Mouse (Mus musculus) lung, embryonic 16.5 days (tissue): Measurements from ENCODE around the gene Olfr539. TPM values are rescaled to one million over a fixed set of nuclear protein-coding genes. Genes with fewer than 3 reads are reported as not detected.
"Not testable (repeated sequence)": the region's sequence is repeated elsewhere in the genome, so short reads cannot be mapped to it uniquely, and the experiment has no call there.

ENCODE experiments used
- ATAC-seq: fragments of 200-750 bp; cut with Nextera tagmentation; 2 replicates; pipeline ENCODE4 v1.8.0; 2017; ENCODE audit warnings: low read depth, mild to moderate bottlenecking, moderate library complexity
- H3K27ac ChIP-seq: fragments of 300-500 bp; sonication (generic); 2 replicates; pipeline ENCODE4 v1.5.1; 2014; ENCODE audit warnings: mild to moderate bottlenecking, control low read depth, low read length
- H3K27me3 ChIP-seq: fragments of 300-500 bp; sonication (generic); 2 replicates; pipeline ENCODE4 v1.6.1; 2014; ENCODE audit warnings: low read depth, low read length, mixed read lengths; ENCODE audit not compliant: control insufficient read depth, insufficient read depth
- H3K36me3 ChIP-seq: fragments of 300-500 bp; sonication (generic); 2 replicates; pipeline ENCODE4 v1.6.1; 2014; ENCODE audit warnings: low read length; ENCODE audit not compliant: control insufficient read depth, insufficient read depth
- H3K4me1 ChIP-seq: fragments of 300-500 bp; sonication (generic); replicated peaks from 2 replicates; pipeline ENCODE4 v1.6.1; 2014; ENCODE audit warnings: low read length, mixed read lengths; ENCODE audit not compliant: control insufficient read depth, insufficient read depth
- H3K4me2 ChIP-seq: fragments of 300-500 bp; sonication (generic); 2 replicates; pipeline ENCODE4 v1.6.1; 2014; ENCODE audit warnings: low read depth, low read length, control low read depth
- H3K4me3 ChIP-seq: fragments of 300-500 bp; sonication (generic); 2 replicates; pipeline ENCODE4 v1.5.1; 2014; ENCODE audit warnings: mild to moderate bottlenecking, low read length, control low read depth
- H3K9ac ChIP-seq: fragments of 300-500 bp; sonication (generic); 2 replicates; pipeline ENCODE4 v1.6.1; 2014; ENCODE audit warnings: low read length, control low read depth
- H3K9me3 ChIP-seq: fragments of 300-500 bp; sonication (generic); 2 replicates; pipeline ENCODE4 v1.6.1; 2016; ENCODE audit warnings: low read length; ENCODE audit not compliant: control insufficient read depth
- WGBS: fragments of 180-500 bp; shearing (Covaris S2); extraction: QIAGEN DNeasy Blood & Tissue Kit; methylation state at CpG from one replicate; pipeline ENCODE4 v1.1.7; 2014; 5-methylcytosine and 5-hydroxymethylcytosine counted together
- polyA plus RNA-seq: library from polyadenylated mRNA; unstranded; fragments of >200 nt; fragmentation: Nextera tagmentation; extraction: Ambion mirVana; gene quantifications from 2 replicates; pipeline ENCODE4 v1.2.1, GENCODE M21; 2015

Gene Olfr539
- polyA plus RNA-seq = not detected in 2 replicates

GRCm38 (mm10) chr7:140659630-140660029 is at the start of gene Olfr539:
TSS of gene Olfr539 (plus strand) at chr7:140659930.
- 70% methylated on average over 4 of the region's 4 CpGs for WGBS
- H3K36me3 ChIP-seq = no peaks in the 10 kb centered on the region
- H3K9me3 ChIP-seq = no peaks in the 10 kb centered on the region
- H3K4me3 ChIP-seq = no peak within 1 kb of the TSS
- no peak within 1 kb of the TSS for H3K9ac ChIP-seq
- H3K4me2 ChIP-seq = no peak within 1 kb of the TSS
- no peak within 1 kb of the TSS for H3K27ac ChIP-seq
- no peak for ATAC-seq
- H3K27me3 ChIP-seq = no peaks in the 10 kb centered on the region
- H3K4me1 ChIP-seq = no peaks in the 10 kb centered on the region

- H3K9ac ChIP-seq, H3K4me2 ChIP-seq, H3K4me3 ChIP-seq, ATAC-seq, H3K27ac ChIP-seq, H3K36me3 ChIP-seq, H3K4me1 ChIP-seq, H3K9me3 ChIP-seq, H3K27me3 ChIP-seq: not testable (repeated sequence)
- 78% methylated on average over 3 of the region's 3 CpGs for WGBS
Measured at GRCm38 (mm10) chr7:140628670-140629069, 31.1 kb upstream of the Olfr539 start, which contains the start of gene Olfr61. TSS of gene Olfr61 (plus strand) at chr7:140628970.

GRCm38 (mm10) chr7:140630559-140630958 is 29.2 kb upstream of the Olfr539 start:
- no peak overlapping the region for H3K27ac ChIP-seq
- ATAC-seq = no peak
- no peak overlapping the region for H3K9ac ChIP-seq
- H3K36me3 ChIP-seq = no peaks in the 10 kb centered on the region
- H3K4me2 ChIP-seq = no peak overlapping the region
- WGBS = 53% methylated on average over 1 of the region's 1 CpGs
- no peaks in the 10 kb centered on the region for H3K27me3 ChIP-seq
- H3K4me3 ChIP-seq = no peak overlapping the region
- H3K9me3 ChIP-seq = no peaks in the 10 kb centered on the region
- no peaks in the 10 kb centered on the region for H3K4me1 ChIP-seq

GRCm38 (mm10) chr7:140646152-140646551 is 13.6 kb upstream of the Olfr539 start, which contains the start of gene Olfr53:
TSS of gene Olfr53 (plus strand) at chr7:140646452.
- WGBS = 71% methylated on average over 1 of the region's 1 CpGs
- H3K36me3 ChIP-seq = no peaks in the 10 kb centered on the region
- no peak within 1 kb of the TSS for H3K27ac ChIP-seq
- H3K4me1 ChIP-seq = no peaks in the 10 kb centered on the region
- H3K4me2 ChIP-seq = no peak within 1 kb of the TSS
- H3K4me3 ChIP-seq = no peak within 1 kb of the TSS
- no peaks in the 10 kb centered on the region for H3K27me3 ChIP-seq
- H3K9ac ChIP-seq = no peak within 1 kb of the TSS
- no peak for ATAC-seq
- H3K9me3 ChIP-seq = no peaks in the 10 kb centered on the region

GRCm38 (mm10) chr7:140670693-140671092 is 11.0 kb downstream of the Olfr539 start:
- 81% methylated on average over 3 of the region's 3 CpGs for WGBS
- not testable (repeated sequence) for H3K27ac ChIP-seq, H3K9me3 ChIP-seq, H3K4me1 ChIP-seq, H3K36me3 ChIP-seq, ATAC-seq, H3K4me2 ChIP-seq, H3K4me3 ChIP-seq, H3K27me3 ChIP-seq, H3K9ac ChIP-seq

- H3K9ac ChIP-seq = no peak overlapping the region
- peaks cover 4% of the 10 kb centered on the region for H3K9me3 ChIP-seq
- H3K4me1 ChIP-seq = no peaks in the 10 kb centered on the region
- no peak overlapping the region for H3K27ac ChIP-seq
- ATAC-seq = no peak
- no peaks in the 10 kb centered on the region for H3K36me3 ChIP-seq
- 6% methylated on average over 5 of the region's 6 CpGs for WGBS
- H3K4me3 ChIP-seq = no peak overlapping the region
- H3K4me2 ChIP-seq = no peak overlapping the region
- no peaks in the 10 kb centered on the region; the same call in 1 of the 2 replicates for H3K27me3 ChIP-seq
Measured at GRCm38 (mm10) chr7:140675863-140676262, 16.1 kb downstream of the Olfr539 start.

- not testable (repeated sequence) for H3K4me1 ChIP-seq, H3K36me3 ChIP-seq, H3K9me3 ChIP-seq, H3K27ac ChIP-seq, ATAC-seq, H3K4me3 ChIP-seq, H3K27me3 ChIP-seq, H3K4me2 ChIP-seq, H3K9ac ChIP-seq
- 63% methylated on average over 4 of the region's 4 CpGs for WGBS
Measured at GRCm38 (mm10) chr7:140679591-140679990, 19.9 kb downstream of the Olfr539 start.

- H3K9ac ChIP-seq = no peak within 1 kb of the TSS
- 86% methylated on average over 1 of the region's 1 CpGs for WGBS
- H3K9me3 ChIP-seq = peaks cover 4% of the 10 kb centered on the region
- H3K27me3 ChIP-seq = no peaks in the 10 kb centered on the region
- H3K27ac ChIP-seq = no peak within 1 kb of the TSS
- no peaks in the 10 kb centered on the region for H3K36me3 ChIP-seq
- H3K4me3 ChIP-seq = no peak within 1 kb of the TSS
- no peak for ATAC-seq
- H3K4me2 ChIP-seq = no peak within 1 kb of the TSS
- no peaks in the 10 kb centered on the region for H3K4me1 ChIP-seq
Measured at GRCm38 (mm10) chr7:140681651-140682050, 21.9 kb downstream of the Olfr539 start, which contains the start of gene Olfr45. TSS of gene Olfr45 (plus strand) at chr7:140681951.

- ATAC-seq = no peak
- H3K4me2 ChIP-seq = no peak within 1 kb of the TSS
- no peaks in the 10 kb centered on the region for H3K36me3 ChIP-seq
- H3K9me3 ChIP-seq = no peaks in the 10 kb centered on the region
- no peaks in the 10 kb centered on the region for H3K4me1 ChIP-seq
- H3K27ac ChIP-seq = no peak within 1 kb of the TSS
- no peak within 1 kb of the TSS for H3K4me3 ChIP-seq
- no peaks in the 10 kb centered on the region for H3K27me3 ChIP-seq
- H3K9ac ChIP-seq = no peak within 1 kb of the TSS
Measured at GRCm38 (mm10) chr7:140696967-140697366, 37.2 kb downstream of the Olfr539 start, which contains the start of gene Olfr541. TSS of gene Olfr541 (plus strand) at chr7:140697267.

- Histone ChIP-seq H3K4me2 (no peak overlapping the region), H3K9ac (no peak overlapping the region), H3K4me1 (no peaks in the 10 kb centered on the region), H3K27ac (no peak overlapping the region), H3K36me3 (no peaks in the 10 kb centered on the region), H3K27me3 (no peaks in the 10 kb centered on the region), H3K4me3 (no peak overlapping the region), H3K9me3 (no peaks in the 10 kb centered on the region)
- ATAC-seq = no peak
- 55% methylated on average over 2 of the region's 2 CpGs for WGBS
Measured at GRCm38 (mm10) chr7:140706348-140706747, 46.6 kb downstream of the Olfr539 start.
